Mouse (Mus musculus): ENCODE measurements at regions not wholly inside any gene's neighbourhood (a gene's known extent, or its start where the extent isn't known, plus 50 kb on each side); places are given as distances from the start of the nearest gene placed in this dataset.

DNA sequence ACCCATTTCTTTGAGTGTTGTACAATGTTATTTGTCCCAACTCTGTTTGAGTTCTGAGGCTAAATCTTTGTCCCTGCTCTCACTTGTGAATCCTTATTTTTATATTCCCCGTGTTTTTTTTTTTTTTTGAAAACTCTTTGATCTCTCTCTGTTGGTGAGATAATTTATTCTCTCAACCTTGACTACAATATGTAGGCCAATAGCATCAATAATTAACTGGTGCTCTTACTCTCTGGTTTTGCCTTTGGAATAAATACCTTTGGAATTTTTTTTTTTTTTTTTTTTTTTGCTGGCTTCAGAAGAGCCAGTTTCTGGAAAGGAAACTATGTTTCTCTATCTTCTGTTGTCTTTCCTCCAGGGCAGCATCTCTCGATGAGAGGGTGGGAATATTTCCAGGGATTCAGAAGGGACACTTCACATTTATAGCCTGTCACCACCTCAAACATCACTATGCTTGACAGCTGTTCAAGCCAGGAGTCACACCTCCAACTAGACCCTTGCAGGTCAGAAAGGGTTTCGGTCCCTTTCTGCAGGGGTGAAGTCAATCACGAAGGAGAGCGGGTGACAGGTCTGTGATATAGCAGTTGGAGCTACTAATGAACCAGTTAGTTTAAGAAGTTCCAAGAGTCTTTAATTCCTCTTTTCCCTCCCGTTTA, 330.9 kb upstream of the Fam241a start:
- TF ChIP-seq CTCF (IDR thresholded peaks at IDR 0.05; ENCODE audit: extremely low read depth, insufficient read depth, insufficient read length, insufficient replicate concordance) (no peak), POLR2A (IDR thresholded peaks at IDR 0.05; ENCODE audit: low read depth, low read length) (no peak)

All from spleen, adult 2 months (tissue).